Mouse (Mus musculus) gastrocnemius, postnatal 36 days (tissue): ENCODE data around the gene Magi2. TPM values are rescaled to one million over a fixed set of nuclear protein-coding genes. Genes with fewer than 3 reads are reported as not detected.

Source experiments
- DNase-seq, 2 experiments: peaks; one replicate each; pipeline ENCODE4 v3.0.0; 2022
- intact Hi-C: fragments of 180-260 bp; cut with DNase I; formaldehyde crosslinking; loops from one replicate; pipeline ENCODE4 v1.15.1; 2025
- total RNA-seq, 2 experiments: library from RNA; stranded (reverse); gene quantifications; 2 replicates each; pipeline ENCODE4 v1.2.3; 2021

The Magi2 gene
- total RNA-seq, 2 experiments from 2014 or later, result 0.57 to 1.3 TPM

DNA sequence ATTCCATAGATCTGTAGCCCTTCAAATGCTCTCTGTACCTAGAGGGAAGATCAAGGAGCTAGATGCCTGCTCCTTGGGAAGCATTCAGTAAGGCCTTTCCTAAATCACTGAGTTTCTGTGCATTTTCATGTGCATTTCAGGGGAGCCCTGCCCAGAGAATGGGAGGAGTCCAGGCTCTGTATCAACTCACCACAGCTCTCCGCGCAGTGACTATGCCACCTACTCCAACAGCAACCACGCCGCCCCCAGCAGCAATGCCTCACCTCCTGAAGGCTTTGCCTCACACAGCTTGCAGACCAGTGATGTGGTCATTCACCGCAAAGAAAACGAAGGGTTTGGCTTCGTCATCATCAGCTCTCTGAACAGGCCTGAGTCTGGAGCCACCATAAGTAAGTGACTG lies 1342.1 kb downstream of the Magi2 start:
- DNase-seq, result no peak
- intact Hi-C loops, result no loop called here

DNA sequence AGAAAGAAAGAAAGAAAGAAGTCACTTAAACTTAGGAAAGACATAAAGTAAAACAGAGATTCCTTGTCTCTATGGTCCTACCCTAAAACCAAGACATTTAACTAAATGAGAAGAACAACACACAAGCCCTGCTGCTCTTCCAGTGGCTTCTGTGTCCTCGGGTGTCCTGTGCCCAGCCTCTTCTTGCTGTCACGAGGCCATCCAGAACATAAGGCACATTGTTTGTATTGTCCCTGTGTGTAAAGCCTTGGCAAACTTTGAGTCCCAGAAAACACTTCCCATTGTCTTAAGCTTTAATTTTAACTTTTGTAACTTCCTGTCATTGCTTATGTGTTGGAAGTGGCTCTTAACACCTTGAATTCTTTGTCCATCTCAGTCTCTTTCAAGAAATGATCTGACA lies 1348.0 kb downstream of the Magi2 start:
- intact Hi-C loops, result no loop called here
- DNase-seq, result no peak

DNA sequence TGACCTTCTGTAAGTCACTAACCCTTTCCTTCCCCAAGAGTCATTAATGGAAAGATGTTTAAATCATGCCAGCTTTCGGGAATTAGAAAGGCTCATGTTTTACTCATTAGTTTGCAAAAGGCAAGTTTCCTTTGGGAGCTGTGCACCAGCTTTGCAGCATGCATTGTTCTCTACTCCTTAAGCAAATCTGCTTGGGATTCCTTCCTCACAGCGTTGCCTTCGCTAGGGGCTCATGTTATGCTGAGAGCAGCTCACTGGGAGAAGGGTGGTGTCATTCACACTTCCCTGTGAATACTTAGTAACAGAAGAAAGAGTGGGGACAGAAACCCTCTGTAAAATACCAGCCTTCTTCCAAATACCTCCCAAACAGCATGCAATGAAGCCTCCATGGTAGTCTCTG lies 1349.0 kb downstream of the Magi2 start:
- no peak for DNase-seq
- intact Hi-C loops, result no loop called here

DNA sequence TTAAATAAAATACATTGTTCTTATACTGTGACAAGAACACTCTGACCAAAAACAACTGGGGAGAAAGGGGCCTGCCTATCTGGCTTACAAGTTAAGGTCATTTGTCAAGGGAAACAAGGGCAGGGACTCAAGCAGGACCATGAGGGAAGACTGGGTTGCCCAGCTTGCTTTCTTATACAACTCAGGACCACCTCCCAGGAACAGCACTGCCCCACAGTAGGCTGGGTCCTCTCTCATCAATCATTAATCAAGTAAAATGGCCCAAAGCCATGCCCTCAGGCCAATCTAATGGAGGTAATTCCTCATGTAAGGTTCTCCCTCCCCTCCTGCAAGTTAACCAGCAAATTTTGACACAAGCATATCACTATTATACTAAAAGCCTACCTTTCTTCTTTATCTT lies 1349.4 kb downstream of the Magi2 start:
- DNase-seq, result no peak
- intact Hi-C loops, result no loop called here

DNA sequence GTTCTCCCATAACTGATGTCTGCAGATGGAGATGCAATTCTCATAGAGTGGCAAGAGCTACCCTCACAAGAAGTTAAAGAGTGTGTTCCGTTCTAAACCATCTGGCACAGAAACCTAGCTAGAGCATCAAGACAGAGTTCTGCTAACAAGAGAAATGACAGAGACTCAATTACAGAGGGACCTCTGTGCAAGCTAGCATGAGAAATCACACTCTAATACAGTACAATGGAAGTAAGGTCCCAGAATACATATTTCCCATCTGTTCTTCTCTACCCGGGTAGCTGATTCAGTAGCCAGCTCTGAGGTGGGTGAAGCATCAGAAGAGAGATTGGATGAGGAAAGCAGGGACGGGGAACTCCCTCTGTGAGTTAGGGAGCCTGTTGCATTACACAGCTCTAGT lies 1351.8 kb downstream of the Magi2 start:
- no peak for DNase-seq
- intact Hi-C loops, result no loop called here

DNA sequence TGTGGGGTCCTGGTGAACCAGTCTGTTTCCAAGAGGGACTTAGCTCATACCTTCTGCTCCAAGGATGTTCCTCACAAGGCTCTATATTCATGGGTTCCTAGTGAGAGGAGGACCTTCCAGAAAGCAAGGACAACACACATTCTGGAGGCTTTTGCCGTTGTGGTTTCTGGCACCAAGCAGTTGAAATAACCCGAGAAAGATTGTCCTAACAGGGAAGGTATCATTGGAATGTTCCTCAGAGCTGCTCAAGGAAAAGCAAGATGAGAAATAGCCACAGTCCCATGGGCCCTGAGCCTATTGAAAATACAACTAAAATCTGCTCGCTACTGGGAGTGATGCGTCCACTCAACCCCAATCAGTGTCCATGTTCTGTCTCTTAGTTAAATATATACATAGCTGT lies 1353.8 kb downstream of the Magi2 start:
- no peak for DNase-seq
- intact Hi-C loops, result no loop called here

DNA sequence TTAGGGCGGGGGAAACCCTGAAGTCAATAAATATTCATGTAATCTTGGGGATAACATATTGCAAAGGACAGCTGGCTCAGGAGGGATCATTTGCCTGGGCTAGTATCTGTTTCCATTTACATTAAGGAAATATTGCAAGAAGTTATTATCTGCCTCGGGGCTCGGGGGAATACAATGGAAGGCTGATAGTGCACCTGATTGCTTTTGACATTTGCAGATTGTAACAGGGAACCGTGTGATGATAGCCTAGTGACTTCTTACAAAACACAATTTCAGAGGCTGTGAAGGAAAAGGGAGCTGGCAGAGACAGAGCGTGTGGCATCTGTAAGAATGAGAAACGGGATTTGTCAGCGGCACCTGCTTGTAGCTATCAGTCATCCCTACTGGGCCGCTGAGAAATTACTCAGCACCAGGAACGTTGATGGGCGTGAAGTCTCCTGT lies 1356.2 kb downstream of the Magi2 start:
- intact Hi-C loops, result no loop called here
- no peak for DNase-seq

DNA sequence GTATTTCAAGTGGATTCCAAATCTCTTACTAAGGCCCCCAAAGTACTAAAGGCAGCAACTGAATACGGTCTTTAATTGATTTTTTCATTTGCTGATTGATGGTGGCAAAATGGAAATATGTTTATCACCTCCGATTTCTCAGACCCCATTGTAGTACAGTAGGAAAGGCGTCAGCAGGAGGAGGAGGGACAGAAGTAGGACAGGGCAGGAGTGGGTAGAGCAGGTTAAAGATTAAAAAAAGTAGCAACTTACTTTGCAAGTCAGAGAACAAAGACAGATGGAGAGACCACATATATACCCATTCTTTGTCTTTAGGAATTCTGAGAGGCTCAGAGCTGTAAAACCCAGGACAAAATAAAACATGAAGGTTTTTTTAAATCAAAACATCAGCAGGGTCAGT lies 1356.8 kb downstream of the Magi2 start:
- intact Hi-C loops, result no loop called here
- no peak for DNase-seq

DNA sequence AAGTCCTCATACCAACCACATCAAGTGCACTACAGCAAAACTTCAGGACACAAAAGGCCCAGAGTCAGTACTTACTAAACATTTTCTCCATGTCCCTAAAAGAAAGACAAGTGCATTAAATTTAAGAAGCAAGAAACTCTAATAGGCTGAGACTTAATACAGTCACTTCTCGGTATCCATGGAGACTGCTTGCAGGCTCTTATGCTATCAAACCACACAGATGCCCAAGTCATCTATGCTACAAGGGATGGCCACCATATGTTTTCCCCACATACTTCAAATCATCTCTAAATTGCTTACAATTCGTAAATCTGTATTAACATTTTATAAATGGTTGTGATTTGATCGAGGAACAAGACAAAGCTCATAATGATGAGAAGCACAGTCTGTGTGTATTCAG lies 1357.9 kb downstream of the Magi2 start:
- intact Hi-C loops, result no loop called here

DNA sequence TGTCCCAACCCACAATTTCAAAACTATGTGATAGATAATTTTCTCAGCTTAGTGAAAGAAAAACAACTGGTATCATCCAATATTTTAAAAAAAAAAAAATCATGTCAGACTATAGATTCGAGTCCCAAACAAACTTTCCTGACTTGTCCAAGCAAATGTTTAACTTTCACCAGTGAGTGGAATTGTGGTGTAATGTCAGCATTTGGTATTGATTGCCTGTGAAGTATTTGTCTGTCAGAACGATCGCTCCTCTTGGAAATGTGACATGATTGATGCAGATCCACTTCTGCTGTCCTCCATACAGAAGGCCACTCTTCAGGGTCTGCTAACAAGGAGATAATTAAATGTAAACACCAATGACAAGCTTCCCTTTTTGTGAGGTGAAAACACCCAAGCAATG lies 1362.9 kb downstream of the Magi2 start:
- no peak for DNase-seq
- intact Hi-C loops, result no loop called here

More for the DNA sequence above, 1357.9 kb downstream of the Magi2 start:
- DNase-seq, result no peak

DNA sequence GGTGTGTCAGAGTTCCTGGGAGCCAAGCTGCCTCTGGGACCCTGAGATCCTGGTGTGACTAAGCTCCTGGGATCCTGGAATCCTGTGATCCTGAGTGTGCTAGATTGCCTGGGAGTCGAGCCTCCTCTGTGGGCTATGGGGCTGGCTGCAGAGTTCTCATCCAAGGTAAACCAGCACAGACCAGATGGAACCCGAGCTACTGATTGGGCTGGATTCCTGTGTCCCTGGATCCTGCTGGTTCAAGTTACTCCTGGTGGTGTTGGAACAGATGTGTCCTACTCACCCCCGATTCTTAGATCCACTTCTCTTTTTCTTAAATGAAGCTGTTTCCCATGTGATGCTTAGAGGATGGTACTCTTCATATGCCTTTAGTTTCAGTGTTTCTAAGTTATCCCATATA lies 1371.4 kb downstream of the Magi2 start:
- DNase-seq, result no peak
- intact Hi-C loops, result no loop called here

DNA sequence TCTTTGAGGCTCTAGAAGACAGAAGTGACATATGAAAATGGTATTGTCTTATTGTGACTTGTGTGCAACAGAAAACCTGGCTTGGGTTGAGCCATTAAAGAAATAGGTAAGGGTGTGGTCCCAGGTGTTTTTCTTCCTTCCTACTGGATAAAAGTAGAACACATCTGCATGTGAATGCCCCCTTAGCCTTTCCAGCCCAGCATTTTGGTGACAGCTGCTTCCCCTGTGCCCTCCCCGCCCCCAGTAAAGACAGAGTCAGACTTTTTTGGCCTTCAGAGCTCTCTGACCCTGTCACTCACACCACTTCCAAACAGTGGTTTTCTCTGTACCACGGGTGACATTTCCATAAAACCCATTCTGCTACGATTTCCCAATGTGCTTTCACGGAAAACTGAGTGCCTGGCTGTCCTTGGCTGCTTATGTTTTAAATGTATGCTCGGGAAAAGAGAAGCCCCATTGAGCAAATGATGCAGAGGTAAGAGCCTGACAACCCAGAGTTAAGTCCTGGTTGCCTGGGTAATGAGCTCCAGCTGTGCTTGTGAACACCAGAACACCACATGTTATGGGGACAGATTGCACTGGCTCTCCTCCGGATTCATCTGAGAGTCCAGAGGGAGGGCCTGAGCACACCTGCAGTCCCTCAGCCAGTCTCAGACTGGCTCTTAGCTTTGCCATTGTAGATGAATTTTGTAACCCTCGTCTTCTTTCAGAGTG lies 1377.1 kb downstream of the Magi2 start:
- intact Hi-C loops, result no loop called here
- no peak for DNase-seq

DNA sequence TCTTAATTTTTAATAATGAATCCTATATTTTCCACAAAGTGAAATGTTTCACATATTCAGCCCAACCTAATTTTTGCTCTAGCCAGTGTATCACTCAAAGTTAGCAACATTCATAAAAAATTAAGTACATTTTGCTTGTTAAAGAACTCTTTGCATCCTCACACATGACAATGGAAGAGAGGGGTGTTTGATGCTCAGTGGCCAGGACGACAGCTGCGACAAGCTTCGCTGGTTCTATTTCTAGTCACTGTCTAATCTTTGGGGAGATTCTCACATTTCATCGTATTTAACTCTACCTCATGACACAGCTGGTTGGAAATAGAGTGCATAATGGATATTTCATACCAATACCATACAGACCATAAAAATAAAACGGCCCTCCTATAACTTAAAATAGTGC lies 1379.7 kb downstream of the Magi2 start:
- intact Hi-C loops, result no loop called here

DNA sequence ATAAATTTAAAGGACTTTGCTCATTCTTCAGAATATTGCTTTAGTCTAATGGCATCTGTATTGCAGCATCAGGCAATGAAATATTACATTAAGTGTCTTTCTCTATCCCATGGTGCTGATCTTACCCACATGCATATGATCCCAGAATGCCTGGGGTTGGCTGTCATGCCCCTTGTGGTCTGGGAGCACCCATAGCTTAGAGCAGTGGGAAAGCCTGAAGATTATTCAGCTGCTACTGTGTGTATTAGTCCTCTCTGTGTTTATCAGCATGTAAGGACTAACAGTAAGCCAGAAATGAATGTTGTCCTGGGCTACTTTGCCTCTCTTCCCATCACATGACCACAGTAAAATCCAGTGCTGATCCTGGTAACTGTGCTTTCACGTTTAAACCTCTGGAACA lies 1380.7 kb downstream of the Magi2 start:
- intact Hi-C loops, result no loop called here
- no peak for DNase-seq

More for the DNA sequence above, 1379.7 kb downstream of the Magi2 start:
- DNase-seq, result no peak

DNA sequence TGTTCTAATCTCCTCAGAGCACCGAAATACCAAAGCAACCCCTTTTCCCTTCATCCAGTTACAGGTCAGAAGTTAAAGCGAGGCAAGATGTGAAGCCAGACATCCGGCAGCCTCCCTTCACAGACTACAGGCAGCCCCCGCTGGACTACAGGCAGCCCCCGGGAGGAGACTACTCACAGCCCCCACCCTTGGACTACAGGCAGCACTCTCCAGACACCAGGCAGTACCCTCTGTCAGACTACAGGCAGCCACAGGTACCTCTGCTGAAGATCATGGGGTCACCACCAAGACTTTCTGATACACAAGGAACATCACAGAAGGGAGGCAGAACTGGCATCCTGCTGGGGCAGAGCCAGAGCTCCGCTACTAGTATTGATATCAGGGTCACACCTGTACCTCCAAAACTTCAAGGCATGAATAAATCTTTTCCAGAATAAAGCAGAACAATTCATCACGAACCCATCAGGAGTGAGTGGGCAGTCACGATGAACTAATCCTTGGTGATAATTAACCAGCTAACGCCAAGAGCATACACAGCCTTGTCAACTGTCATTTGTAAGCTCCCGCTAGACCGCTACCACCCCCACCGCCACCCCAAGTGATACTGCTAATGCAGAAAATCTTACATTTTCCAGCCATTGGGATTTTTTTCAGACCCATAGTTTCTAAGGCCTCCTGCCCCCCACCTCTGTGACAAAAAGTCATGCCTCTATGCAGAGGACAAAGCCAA lies 1382.5 kb downstream of the Magi2 start:
- intact Hi-C loops, result no loop called here
- DNase-seq, result no peak

DNA sequence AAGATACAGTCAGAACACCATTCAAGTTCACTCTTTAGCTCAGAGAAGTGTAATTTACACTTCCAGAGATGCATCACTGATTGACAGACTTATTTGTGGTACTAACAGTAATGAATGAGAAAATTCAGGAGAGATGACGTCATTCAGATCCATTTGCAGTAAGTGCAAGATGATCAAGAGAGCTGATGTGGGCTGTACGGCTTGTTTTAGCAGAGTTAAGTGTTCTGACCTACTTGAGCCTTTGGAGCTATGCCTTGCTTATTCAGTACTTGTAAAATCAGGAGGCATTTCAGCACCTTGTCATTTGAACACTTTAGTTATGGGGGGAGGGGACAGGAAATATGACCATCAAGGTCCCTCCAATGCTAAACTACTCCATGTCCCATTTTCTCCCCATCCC lies 1383.8 kb downstream of the Magi2 start:
- intact Hi-C loops, result no loop called here
- DNase-seq, result no peak

DNA sequence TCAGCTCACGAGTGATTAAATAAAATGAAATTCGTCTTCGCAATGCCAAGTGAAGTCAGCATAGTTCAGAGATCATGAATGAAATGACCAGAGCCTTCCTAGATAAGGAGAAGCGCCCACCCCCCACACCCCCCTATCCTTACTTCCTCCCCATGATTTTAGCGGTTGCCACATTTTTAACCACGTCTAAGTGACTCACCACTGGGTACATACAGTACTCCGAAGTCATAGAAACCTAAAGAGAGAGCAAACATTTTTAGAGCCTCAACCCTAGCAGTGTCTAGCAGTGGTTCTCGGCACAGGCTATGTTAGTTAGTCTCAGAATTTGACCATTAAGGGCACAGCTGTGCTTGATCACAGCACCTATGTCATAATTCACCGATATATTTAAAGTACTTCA lies 1385.8 kb downstream of the Magi2 start:
- no peak for DNase-seq
- intact Hi-C loops, result no loop called here

DNA sequence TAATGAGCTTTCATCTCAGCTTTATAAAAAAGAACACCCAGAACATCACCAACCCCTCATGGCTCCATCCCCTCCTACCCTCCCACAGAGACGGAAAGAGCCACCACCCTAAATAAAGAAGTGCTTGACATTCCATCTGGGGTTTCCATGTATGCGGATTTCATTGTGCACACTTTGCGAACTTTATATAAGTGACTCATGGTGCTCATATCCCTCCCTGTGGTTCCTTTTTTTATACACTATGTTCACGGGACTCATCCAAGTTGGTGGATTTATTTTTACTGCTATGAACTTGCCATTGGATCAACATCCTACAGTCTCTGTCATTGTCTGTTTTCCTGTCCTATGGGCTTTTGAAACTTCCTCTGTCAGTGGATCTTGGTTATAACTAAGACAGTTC lies 1388.1 kb downstream of the Magi2 start:
- intact Hi-C loops, result no loop called here
- DNase-seq, result no peak

DNA sequence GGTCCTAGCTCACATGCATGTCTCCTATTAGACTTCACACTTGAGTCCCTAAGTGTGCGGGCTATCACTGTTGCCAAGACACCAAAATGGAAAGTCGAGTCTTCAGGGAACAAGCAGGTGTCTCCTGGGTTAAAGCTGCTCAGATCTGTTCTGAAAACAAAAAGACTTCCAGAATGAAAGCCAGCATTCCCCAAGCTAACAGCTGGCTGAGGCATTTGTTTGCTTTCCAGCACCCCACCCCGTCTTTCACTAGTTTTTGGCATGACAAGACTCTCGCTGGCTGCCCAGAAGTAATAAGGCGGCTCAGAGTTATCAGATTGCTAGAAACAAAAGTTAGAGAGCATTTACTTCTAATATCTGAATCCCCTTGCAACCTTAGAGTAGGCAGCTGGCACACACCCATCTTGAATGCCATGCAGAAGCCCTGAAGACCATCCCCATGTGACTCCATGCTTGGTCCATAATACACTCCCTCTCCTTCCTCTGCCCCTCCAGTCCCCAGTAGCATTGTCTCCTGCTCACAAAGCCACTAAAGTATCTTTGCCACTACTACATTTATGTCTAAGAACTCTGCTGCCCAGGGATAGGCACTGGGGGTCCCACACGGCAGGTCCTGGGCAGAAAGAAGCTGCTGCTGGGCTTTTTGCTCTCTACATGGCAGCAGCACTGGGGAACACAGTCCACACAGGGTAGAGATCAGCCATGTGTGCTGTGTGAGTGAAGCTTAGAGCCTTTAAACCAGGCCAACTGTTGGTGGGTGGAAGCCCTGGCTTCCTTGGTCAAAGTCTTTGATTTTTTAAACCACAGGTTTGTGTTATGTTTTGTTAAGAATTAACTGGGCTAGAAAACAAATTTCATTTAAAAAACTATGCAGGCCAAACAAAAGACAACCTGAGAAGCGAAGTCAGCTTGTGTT lies 1394.0 kb downstream of the Magi2 start:
- intact Hi-C loops, result no loop called here
- DNase-seq, result peak; percentile 19 to 20

DNA sequence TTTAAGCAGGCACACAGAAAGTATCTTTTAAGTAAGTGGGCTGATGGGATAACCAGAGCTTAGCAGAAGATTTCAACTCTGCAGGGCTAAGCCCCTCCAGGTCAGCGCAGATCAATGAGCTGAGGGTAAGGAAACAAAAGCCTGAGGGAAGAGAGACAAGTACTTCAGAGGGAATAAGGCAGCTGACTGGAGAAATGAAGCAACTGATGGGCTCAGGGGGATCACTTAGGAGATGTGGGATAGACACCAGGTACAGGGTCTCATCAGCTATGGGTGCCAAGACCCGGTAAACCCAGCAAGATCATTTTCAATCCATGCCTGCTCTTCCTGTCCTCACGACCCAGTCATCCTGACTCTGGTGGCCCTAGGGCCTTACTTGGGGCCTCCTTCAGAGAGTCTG lies 1395.6 kb downstream of the Magi2 start:
- intact Hi-C loops, result no loop called here
- DNase-seq, result no peak

DNA sequence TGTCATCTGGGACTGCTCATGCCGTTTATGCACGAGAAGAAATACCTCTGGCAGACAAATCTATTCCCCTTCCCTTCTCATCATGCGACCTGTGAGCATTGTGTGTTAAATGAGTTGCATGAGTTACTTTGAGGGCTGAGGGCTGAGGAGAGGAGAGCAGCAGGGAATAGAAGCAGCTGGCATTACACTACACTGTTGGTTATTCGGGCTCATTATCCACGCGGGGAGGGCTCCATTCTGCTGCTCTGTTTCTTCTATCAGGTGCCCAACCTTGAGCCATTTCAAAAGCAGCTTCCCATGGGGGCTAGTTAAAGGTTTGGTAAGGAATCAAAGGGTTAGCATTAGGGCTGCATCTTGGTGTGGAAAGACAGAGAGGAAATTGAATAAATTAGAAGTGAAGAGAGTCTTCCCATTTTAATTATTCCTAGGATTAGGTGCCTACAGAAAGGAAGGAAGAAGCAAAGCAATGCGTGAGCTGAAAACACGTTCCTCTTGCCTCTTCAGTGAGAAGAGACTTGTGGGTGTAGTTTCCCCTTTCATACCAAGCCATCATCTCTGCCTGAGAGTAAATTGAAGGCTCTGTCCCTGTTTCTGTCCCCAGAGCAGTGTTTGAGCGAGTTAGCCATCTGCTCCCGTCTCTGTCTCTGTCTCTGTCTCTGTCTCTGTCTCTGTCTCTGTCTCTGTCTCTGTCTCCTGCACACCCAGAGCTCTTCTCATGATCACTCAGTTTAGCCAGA lies 1396.2 kb downstream of the Magi2 start:
- no peak for DNase-seq
- intact Hi-C loops, result no loop called here
